Mouse (Mus musculus): ENCODE data around the gene Ubb.

- TF ChIP-seq CTCF (IDR thresholded peaks at IDR 0.05; ENCODE audit: borderline replicate concordance, insufficient read depth, low read length) (no peak), POLR2A (IDR thresholded peaks at IDR 0.05; ENCODE audit: low read depth, low read length) (no peak)
Measured at GRCm38 (mm10) chr11:62509571-62509970, 41.4 kb upstream of the Ubb start.
